Mouse (Mus musculus) WW6 (cell line): ENCODE measurements around the gene Hist1h4i.
"Not testable (repeated sequence)": the region's sequence is repeated elsewhere in the genome, so short reads cannot be mapped to it uniquely, and the experiment has no call there.

ENCODE experiments used
- DNase-seq: peaks from one replicate; pipeline ENCODE4 v3.0.0-alpha.2; 2013; ENCODE audit warnings: low read depth, low spot score

The Hist1h4i gene

DNA sequence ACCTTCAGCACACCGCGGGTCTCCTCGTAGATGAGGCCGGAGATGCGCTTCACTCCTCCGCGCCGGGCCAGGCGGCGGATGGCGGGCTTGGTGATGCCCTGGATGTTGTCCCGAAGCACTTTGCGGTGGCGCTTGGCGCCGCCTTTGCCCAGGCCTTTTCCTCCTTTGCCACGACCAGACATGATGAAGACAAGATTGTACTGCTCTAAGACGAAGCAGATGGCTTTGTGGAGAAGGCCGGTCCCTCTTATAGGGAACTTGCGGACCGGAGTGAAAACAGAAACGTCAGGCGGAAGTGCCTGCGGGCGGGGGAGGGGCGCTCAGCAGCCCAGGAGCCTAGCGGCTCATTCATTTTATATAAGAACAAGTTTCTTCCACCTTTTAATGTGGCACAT, at the start of gene Hist1h4i:
TSS of gene Hist1h4i (minus strand) at position 221 of the 395 bp plus-strand sequence.
- not testable (repeated sequence) for DNase-seq

DNA sequence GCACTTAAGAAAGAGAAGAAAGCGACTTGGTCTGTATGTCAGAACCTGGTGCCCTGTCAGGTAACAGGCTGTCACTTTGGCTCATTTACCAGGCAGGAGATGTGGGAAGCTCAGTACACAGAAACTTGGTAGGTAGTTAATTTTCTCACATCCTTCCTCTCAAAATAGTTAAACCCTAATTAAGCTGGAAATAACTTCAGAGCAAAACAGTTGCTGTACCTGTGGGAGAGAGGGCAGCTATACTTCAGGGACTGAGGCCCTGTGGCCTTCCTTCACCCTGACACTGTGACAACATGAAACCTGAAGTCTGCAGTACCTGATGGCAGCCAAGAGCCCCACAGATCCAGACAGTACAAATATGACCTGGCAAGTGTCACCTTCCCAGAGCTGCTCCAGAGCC, 43.0 kb upstream of the Hist1h4i start, which contains the start of gene Vmn1r188:
TSS of gene Vmn1r188 (plus strand) at position 301 of the 400 bp plus-strand sequence.
- not testable (repeated sequence) for DNase-seq

DNA sequence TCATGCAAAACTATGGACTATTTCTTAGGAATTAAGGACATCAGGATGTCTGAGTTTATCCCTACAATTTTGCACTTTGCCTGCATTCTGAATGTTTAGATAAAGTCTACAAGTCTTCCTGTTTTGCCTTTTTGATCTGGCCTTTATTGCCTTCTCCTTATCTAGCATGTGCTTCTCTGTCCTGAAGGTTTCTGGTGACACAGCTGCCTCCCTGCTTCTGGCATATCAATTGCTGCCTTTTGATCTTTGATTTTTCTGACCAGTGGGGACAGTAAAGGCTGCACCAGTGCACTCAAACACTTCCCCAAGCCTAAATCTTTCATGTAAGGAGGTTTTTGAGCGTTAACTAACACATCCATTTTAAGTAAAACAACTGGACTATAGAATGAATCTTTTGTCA, 22.3 kb upstream of the Hist1h4i start:
- no peak for DNase-seq

DNA sequence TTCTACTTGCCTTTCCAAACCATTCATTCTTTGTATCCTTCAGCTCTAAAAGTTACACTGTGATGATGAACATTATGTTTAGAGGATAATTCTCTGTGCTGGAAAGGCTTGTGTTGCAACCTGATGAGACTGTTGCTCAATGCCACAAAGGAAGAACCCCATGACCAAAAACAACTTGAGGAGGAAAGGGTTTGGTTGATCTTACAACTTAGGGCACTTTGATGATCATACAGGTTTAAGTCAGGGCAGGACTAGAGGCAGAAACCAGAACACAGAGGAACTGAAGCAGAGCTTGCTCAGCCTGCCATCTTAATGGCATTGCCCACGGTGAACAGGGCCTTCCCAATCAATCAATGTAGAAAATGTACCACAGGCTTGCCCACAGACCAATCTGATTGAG, 20.3 kb upstream of the Hist1h4i start:
- DNase-seq: no peak

DNA sequence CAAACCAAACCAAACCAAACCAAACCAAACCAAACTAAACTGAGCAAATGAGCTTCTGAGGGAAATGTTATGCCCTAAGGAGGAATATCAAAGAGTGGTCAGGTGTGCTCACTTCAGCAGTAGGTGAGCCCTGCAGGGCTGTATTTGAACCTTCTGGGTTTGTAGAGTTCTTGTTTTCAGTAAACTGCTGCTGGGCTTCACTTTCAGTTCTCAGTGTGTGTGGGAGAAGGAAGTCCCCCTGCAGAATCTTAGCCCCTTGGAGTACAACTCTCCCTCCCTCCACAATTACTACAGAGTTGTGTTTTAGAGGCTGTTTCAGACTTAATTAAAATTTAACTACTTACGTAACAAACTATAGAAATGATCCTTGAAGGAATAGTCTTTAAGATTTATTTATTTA, 12.6 kb upstream of the Hist1h4i start:
- DNase-seq: no peak

DNA sequence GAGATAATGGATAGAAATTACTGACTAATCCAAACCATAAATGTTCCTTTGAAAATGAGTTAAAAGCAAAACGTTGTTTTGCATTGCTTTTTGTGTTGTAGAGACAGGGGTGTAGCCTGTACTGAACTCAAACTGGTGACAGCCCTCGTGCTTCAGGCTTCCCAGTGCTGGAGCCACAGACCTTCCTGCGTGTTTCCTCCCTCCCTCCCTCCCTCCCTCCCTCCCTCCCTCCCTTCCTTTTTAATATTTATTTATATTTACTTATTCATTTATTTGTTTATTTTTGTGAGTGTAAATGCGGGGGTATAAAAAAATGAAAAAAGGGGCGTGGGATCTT, 10.3 kb upstream of the Hist1h4i start:
- DNase-seq: no peak

DNA sequence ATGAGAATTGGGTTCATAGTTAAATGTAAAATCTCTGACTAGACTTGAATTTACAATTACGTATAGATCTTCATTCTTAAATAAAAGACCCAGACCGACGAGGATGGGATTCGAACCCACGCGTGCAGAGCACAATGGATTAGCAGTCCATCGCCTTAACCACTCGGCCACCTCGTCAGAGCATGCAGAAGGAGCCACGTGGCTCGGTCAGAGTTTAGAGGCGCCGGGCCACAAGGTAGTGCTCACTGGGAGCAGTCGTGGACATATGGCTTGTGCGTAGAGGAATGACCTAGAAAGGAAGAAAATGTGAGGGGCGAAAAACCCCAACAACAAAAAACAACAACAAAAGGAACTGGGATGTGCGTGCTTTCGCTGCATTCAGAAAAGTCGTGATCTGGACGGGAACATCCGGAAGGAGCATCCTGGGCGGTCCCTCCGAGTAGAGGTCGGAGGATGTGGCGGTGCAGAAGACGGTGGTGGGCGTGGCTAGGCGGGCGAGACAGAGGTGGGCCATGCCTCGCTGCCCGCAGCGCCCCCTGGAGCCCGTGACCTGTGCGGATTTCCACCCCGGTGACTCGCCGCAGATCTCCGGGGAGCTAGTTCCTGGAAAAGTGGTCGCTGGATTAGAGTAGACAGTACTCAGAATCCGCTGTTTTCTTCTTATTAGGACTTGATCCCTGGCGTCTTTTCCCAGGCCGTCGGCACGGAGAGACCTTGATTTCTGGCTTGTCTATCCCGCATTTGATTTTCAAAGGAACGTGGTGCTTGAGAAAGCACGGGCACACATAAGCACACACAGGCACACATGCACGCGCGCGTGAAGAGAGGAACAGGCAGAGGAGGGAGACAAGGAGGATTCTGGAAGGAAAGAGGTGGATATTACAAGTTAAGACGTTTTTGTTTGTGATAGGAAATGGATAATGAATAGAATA, 9.7 kb upstream of the Hist1h4i start:
- peak; percentile 73 for DNase-seq

DNA sequence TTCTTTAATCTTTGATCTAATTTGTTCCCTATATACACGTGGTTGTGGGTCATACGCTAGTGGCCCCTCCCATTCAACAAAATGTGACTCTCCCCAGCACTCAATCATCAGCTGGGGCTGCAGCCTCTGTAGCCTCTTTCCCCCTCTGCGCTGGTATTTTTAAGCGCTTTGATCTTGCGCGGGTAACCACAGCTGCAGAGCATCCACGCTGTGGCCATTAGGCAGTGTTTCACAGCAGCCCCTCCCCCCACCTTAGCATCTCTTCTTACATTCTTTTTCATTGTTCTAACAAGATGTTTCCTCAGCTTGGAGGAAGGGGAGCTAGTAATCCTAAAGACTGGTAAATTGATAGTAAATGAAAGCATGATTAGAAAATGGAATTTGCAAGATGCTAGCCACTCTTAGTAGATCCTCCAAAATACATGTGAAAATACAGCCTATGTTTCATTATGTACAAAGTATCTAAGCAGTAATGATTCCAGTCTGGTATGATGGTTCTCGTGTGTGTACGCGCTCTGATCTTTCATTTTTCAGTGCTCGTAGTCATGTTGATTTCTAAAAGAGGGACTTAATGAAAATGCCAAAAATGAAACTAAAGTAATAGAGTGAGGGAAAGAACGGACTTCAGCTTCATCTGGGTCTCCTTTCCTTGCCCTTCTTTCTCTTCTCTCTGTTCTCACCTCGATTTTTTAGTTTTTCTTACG, 8.7 kb upstream of the Hist1h4i start:
- no peak for DNase-seq

DNA sequence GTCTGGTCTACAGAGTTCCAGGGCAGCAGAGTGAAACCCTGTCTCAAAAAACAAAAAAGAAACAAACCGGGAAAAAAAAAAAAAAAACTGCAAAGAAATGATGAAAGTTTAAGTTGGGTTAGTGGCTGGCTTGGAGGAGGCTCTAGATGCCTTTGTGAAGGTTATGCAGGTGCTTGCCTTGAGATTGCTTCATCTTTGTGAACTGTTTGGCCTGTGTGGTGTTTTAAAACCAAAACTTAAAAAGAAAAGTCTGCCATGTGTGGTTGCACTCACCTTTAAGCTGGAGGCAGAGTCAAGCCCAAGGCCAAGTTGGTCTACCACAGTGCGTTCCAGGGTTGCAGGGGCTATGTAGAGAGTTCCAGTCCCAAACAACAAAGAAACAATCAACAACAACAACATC, 7.9 kb upstream of the Hist1h4i start:
- DNase-seq: no peak

DNA sequence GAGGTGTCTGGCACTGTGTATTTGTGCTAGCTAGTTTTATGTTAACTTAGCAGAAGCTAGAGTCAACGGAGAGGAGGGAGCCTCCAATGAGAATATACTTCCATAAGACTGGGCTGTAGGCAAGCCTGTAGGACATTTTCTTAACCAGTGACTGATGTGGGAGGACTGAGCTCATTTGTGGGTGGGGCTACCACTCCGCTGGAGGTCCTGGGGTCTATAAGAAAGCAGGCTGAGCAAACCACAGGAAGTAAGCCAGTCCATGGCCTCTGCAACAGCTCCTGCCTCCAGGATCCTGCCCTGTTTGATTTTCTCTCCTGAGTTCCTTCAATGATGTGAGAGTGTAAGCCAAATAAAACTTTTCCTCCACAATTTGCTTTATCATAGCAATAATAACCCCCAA, 4.1 kb upstream of the Hist1h4i start:
- DNase-seq: no peak

DNA sequence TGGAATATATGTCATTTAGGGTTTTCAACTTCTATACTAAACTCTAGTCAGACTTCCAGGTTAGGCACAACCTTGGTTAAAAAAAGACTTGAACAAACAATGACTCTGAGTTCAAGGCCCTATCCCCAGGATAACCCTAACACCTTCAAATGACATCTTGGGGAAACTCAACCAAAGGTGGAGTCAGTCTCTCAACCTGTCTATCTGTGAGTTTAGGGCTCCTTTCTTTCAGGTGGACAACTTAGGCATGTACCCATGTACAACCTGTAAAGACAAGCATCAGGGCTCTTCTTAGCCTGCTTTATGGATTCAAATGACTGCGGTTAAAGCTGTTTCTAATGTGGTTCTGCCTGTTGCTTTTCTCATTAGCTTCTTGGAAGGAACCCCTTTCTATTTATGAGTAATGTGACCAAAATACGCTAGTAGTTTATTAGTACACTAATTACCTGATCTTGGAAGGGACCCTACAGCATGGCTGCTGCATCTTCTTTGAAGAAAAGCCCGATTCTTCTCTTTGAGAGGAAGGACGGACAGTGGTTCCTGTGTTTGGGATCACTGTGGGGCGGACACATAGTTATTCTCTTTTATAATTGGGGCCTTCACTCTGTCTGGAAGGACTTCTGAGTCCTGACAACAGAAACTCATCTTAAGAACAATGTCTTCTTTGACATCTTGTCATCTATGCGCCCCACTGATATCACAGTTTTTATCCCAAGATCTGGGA, 3.4 kb upstream of the Hist1h4i start:
- DNase-seq: no peak

DNA sequence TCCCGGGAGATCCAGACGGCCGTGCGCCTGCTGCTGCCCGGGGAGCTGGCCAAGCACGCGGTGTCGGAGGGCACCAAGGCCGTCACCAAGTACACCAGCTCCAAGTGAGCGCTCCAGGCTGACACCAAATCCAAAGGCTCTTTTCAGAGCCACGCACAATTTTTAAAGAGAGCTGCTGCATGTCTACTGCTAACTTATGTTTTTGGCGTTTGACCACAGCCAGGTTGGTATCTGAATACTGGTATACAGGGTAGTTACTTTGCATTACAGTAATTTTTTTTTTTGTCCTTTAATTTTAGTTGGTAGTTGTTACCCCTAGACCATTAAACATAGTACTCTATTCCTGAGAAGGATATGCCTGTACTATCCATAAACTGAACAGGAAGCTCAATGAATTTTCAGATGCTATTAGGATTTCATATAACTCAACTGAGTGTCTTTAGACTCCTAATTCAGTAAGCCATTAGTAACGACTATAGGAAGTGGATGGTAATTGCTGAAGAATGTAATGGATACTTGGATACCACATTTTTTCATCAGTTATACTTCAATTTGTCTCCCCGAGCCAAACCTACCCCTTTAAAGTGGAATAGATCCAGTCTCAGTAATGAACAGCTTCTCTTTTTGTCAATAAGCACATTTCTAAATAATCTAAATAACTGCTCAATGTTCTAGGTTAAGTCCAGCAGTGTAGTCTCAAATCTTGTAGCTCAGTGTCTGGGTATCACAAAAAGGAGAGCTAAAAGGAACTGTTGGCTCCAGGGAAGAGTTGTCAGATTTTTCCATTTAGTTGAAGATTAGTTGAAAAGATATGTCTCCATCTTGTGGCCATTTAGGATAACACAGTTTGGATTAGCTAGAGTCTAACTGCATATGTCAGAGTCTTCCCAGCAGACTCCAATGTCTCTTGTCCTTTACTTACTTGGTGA, 2.6 kb upstream of the Hist1h4i start:
- no peak for DNase-seq

DNA sequence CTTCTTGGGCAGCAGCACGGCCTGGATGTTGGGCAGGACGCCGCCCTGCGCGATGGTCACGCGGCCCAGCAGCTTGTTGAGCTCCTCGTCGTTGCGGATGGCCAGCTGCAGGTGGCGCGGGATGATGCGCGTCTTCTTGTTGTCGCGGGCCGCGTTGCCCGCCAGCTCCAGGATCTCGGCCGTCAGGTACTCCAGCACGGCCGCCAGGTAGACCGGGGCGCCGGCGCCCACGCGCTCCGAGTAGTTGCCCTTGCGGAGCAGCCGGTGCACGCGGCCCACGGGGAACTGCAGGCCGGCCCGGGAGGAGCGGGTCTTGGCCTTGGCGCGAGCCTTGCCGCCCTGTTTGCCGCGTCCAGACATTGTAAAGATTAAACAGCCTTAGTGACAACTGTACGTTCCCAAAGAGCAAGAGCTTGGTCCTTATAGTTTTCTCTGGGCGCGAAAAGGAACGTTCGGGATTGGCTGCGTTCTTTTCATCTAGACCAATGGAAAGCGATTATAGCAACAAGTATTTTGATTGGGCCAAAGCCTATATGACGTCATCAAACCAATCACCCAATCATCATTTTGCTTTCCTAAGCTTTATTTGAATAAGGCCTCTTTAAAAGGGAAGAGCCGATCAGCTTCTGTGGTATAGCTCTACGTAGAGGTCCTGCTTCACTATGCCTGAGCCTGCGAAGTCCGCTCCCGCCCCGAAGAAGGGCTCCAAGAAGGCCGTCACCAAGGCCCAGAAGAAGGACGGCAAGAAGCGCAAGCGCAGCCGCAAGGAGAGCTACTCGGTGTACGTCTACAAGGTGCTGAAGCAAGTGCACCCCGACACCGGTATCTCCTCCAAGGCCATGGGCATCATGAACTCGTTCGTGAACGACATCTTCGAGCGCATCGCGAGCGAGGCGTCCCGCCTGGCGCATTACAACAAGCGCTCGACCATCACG, 1.7 kb upstream of the Hist1h4i start, which contains the start of the genes Hist1h2ag and Hist1h2bj:
TSS of gene Hist1h2ag (minus strand) at position 377 of the 935 bp plus-strand sequence.
TSS of gene Hist1h2bj (plus strand) at position 647 of the 935 bp plus-strand sequence.
- DNase-seq: not testable (repeated sequence)

DNA sequence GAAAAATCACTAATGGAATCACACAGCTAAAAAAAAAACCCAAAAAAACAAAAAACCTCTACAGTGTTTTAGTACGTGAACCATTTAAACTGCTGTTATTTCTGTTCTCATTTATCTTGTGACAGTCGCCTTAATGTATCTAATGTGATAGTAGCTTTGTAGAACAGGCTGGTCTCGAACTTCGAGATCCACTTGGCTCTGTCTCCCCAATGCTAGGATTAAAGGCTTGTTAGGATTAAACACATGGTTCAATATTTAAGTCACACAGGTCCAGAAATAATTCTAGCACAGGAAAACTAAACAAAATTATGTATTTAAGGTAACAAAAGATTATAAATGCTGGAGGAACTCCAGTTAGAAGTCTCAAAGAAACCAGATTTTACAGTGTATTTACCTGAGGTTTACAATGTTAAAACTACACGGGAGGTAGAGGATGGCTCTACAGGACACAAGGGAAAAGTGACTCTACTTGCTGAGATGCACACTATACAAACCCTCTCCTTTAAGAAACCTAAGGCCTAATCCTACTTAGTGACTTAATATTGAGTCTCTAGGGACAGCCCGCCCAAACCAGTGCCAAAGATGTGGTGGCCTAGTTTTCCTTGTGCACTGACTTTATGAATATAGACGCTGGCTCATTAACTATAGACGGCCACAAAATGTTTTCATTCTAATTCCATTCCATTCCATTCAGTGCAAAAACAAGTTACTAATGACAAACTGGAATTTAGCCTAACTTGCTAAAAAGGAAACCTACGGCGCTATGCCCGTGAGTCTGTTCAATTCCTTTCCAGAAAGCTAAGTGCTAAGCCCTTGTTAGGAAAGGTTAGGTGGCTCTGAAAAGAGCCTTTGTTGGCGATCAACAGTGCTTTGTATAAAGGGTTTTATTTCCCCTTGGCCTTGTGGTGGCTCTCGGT, 747 bp upstream of the Hist1h4i start:
- no peak for DNase-seq

DNA sequence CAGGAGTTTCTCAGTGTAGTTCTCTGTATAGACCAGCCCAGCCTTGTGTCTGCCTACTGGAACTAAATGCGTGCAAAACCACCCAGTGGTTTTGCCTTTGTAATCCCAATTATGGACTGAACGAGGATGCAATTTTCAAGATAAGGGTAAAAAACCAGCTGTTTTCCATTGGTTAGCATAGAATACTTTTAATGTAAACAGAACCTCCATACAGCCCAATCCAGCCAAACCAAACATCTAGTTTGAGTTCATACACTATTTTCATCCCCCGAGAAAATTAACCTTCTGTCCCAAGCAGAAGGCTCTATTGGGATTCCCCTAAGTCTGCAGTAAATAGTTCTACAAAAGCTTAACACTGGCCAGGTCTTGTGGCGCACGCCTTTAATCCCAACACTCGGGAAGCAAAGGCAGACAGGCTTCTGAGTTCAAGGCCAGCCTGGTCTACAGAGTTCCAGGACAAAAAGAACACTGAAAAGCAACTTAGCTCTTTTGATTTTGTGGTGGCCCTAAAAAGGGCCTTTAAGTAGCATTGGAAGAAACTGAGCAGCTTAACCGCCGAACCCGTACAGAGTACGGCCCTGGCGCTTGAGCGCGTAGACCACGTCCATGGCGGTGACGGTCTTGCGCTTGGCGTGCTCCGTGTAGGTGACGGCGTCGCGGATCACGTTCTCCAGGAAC, 559 bp downstream of the Hist1h4i start:
- DNase-seq: no peak

DNA sequence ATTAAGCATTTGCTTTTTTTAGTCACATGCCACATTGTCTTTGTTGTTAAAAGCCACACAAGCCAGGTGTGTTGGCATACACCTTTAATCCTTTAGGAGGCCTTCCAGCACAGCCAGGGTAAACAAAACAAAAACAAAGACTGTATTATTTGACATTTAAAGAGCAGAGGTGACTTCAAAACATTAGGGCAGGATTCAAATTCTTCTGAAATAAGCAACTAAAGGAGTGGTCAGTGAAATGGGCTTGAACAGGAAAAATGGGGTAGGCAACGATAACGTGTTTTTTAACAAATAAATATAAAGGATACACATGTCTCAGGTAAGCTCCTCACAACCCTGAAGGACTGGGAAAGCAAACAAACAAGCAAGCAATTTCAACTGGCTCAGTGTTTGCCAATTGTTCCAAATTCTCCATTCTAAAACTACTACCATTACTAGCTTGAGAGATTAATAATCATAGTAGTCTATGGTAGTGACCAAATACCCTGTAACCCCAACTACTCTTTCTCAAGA, 1.2 kb downstream of the Hist1h4i start:
- no peak for DNase-seq

DNA sequence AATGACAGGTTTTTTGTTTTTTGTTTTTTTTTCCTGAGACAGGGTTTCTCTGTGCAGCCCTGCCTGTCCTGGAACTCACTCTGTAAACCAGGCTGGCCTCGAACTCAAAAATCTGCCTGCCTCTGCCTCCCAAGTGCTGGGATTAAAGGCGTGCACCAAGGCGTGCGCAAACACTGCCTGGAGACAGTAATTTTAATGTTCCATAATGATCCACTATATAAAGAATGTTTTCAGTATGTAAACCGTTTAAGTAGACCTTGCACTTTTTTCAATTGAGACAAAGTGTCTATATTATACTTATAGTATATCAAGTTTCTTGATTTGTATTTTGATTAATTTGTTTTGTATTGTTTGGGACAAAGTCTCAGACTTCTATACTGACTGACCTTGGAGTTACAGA, 1.8 kb downstream of the Hist1h4i start:
- DNase-seq: no peak

DNA sequence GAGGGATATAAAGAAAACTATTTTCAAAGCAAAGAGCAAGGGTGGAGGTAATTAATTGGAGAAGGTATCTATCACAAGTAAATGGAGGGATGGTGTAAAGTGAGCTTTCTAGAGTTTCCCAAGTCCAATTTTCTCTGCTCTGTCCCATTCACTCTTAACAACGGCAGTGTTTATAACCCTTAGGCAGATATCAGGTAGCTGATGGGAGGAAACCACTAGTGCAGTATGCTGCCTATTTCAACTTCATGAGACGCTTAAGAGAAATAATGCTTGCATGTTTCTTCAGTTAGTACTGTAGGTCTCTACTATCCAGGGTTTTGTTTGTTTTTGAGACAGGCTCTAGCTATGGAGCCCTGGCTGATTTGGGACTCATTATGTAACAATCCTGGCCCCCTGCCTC, 3.7 kb downstream of the Hist1h4i start:
- no peak for DNase-seq
